Mouse (Mus musculus) CD4-positive helper T cell, adult 2 months (primary cell): Measurements from ENCODE around the gene Adgra3.

Experiments used
- DNase-seq: peaks from one replicate; pipeline ENCODE4 v3.0.0-alpha.2; 2012; ENCODE audit warnings: low read depth, missing footprints, low spot score

Gene Adgra3

GRCm38 (mm10) chr5:49974211-49974610 lies 84.6 kb downstream of the Adgra3 start:
- DNase-seq: no peak

GRCm38 (mm10) chr5:49969660-49970059 lies 89.1 kb downstream of the Adgra3 start:
- no peak for DNase-seq

- DNase-seq: no peak
Observed at GRCm38 (mm10) chr5:49967726-49968125, 91.1 kb downstream of the Adgra3 start.

- no peak for DNase-seq
Observed at GRCm38 (mm10) chr5:49965810-49966209, 93.0 kb downstream of the Adgra3 start.

DNA sequence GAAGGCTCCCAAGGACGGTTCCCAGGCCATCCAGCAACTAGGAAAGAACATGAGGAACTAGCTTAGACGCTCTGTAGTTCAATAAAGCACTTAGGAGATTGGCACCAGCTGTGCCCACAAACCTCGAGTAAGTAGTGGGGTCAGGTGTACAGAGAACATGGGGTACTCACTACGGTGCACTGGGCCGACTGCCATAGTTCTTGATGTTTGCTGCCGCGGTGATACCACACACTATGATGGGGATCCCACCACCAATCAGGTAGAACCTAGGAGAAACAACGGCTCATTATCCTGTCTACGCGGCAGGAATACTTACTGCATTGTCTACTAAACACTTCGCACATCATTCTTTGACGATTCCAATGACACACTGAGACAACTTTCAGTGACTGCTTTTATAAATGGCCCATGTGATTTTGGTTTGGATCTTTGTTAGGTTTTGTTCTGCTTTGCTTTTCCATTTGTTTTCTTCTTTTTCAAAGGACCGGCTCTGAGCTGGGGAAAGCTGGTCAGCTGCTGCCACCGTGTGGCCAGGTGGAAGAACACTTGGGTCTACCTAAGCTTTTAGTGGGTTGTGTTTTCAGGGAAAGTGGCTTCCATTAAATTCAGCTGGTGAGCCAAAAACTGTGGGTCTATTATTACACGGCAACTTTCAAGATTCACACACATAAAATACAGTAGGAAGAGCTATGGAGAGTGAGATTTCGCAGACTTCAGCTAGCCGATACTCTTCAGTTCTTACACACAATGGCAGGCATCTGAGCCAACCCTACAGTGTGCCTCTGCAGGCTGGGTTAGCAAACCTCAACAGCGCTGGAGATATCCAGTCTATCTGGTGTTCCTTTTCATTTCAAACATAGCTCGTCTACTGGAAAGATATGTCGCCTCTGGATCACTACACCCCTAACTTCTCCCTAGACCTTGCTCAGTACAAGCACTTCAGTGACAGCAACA lies 97.1 kb downstream of the Adgra3 start:
- DNase-seq: no peak

- DNase-seq: no peak
Observed at GRCm38 (mm10) chr5:49936354-49936753, 122.5 kb downstream of the Adgra3 start.

- no peak for DNase-seq
Observed at GRCm38 (mm10) chr5:49924712-49925111, 134.1 kb downstream of the Adgra3 start.

GRCm38 (mm10) chr5:49915695-49916106 lies 143.1 kb downstream of the Adgra3 start:
- DNase-seq: no peak
